Mouse (Mus musculus): ENCODE measurements around the gene Eea1. TPM values are rescaled to one million over a fixed set of nuclear protein-coding genes. Genes with fewer than 3 reads are reported as not detected.

Gene Eea1
- polyA plus RNA-seq, 1 experiment = 4.6 TPM

DNA sequence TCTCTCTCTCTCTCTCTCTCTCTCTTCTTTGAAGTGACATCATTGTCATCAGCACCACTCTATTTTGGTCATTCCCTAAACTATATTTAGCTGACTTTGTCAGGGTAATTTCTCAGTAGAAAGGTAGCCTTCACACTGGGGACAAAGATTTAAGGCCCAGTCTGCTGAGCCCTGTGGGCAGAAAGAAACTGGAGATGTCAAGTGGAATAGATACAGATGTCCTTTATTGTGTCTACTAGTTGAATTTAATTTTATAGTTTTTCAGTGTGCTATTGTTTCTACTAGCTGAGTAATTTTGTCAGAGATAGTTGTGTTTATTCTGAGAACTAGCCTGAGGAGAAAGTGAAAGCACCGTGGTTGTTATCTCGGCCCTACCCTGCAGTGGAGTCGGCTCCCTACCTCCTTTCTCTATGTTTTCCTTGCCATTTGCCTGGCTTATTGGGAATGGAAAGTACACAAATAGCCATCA lies 30.3 kb downstream of the Eea1 start:
- TF ChIP-seq CTCF (conservative IDR thresholded peaks at IDR 0.05; ENCODE audit: insufficient read depth, insufficient read length, low read depth, low read length) = no peak
- TF ChIP-seq POLR2A (IDR thresholded peaks at IDR 0.05; ENCODE audit: low read depth, low read length) = no peak
- no peak overlapping the region for H3K27ac ChIP-seq (ENCODE audit: insufficient read depth, low read depth, low read length)
- WGBS = 56% methylated on average over 3 of the region's 3 CpGs
- no peaks in the 10 kb centered on the region for H3K4me1 ChIP-seq (ENCODE audit: control insufficient read depth, insufficient read depth, low read length)
- H3K4me3 ChIP-seq (ENCODE audit: insufficient read depth, low read depth, low read length) = no peak overlapping the region
- DNase-seq = no peak
- H3K27me3 ChIP-seq (replicated peaks; ENCODE audit: control insufficient read depth, insufficient read depth, low read length) = no peaks in the 10 kb centered on the region
- H3K36me3 ChIP-seq (ENCODE audit: control insufficient read depth, insufficient read depth, low read length) = peaks cover 4% of the 10 kb centered on the region

DNA sequence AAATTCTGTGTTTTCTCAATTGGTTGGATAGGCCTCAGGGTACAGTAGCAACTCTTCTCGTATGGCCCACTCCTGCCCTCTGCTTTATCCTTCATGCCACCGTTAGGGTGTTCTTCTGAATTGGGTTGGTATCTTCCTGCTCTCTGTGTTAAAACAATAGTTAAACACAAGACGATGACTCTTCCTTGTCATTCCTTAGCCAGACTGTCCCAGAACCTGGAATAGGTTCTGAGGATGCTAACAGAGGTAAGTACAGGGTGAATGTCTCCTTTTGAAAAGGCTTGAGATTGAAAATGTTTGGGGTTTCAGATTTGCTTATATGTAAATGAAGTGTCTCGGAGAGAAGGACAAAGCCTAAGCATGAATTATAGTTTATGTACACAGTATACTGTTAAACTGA lies 30.9 kb downstream of the Eea1 start:
- TF ChIP-seq CTCF (conservative IDR thresholded peaks at IDR 0.05; ENCODE audit: insufficient read depth, insufficient read length, low read depth, low read length) (no peak), POLR2A (IDR thresholded peaks at IDR 0.05; ENCODE audit: low read depth, low read length) (no peak)
- Histone ChIP-seq H3K27ac (ENCODE audit: insufficient read depth, low read depth, low read length) (no peak overlapping the region; the same call in 1 of the 2 replicates), H3K27me3 (replicated peaks; ENCODE audit: control insufficient read depth, insufficient read depth, low read length) (no peaks in the 10 kb centered on the region), H3K4me3 (ENCODE audit: insufficient read depth, low read depth, low read length) (no peak overlapping the region), H3K36me3 (ENCODE audit: control insufficient read depth, insufficient read depth, low read length) (peaks cover 4% of the 10 kb centered on the region), H3K4me1 (ENCODE audit: control insufficient read depth, insufficient read depth, low read length) (no peaks in the 10 kb centered on the region)
- DNase-seq = no peak
- WGBS = 83% methylated on average over 4 of the region's 4 CpGs

GRCm38 (mm10) chr10:95971942-95972341 lies 31.5 kb downstream of the Eea1 start:
- Histone ChIP-seq H3K4me3 (ENCODE audit: insufficient read depth, low read depth, low read length) (no peak overlapping the region), H3K4me1 (ENCODE audit: control insufficient read depth, insufficient read depth, low read length) (no peaks in the 10 kb centered on the region), H3K36me3 (ENCODE audit: control insufficient read depth, insufficient read depth, low read length) (peaks cover 4% of the 10 kb centered on the region), H3K27ac (ENCODE audit: insufficient read depth, low read depth, low read length) (no peak overlapping the region), H3K27me3 (replicated peaks; ENCODE audit: control insufficient read depth, insufficient read depth, low read length) (no peaks in the 10 kb centered on the region)
- 83% methylated on average over 3 of the region's 3 CpGs for whole genome bisulfite sequencing
- no peak for TF ChIP-seq CTCF (conservative IDR thresholded peaks at IDR 0.05; ENCODE audit: insufficient read depth, insufficient read length, low read depth, low read length)
- DNase-seq = no peak

GRCm38 (mm10) chr10:95974462-95974861 lies 34.0 kb downstream of the Eea1 start:
- H3K27me3 ChIP-seq (replicated peaks; ENCODE audit: control insufficient read depth, insufficient read depth, low read length) = no peaks in the 10 kb centered on the region
- no peak overlapping the region for H3K27ac ChIP-seq (ENCODE audit: insufficient read depth, low read depth, low read length)
- H3K4me1 ChIP-seq (ENCODE audit: control insufficient read depth, insufficient read depth, low read length) = no peaks in the 10 kb centered on the region
- no peak for DNase-seq
- TF ChIP-seq POLR2A (IDR thresholded peaks at IDR 0.05; ENCODE audit: low read depth, low read length) (no peak), CTCF (conservative IDR thresholded peaks at IDR 0.05; ENCODE audit: insufficient read depth, insufficient read length, low read depth, low read length) (no peak)
- no peak overlapping the region for H3K4me3 ChIP-seq (ENCODE audit: insufficient read depth, low read depth, low read length)
- 97% methylated on average over 3 of the region's 3 CpGs for WGBS
- peaks cover 4% of the 10 kb centered on the region for H3K36me3 ChIP-seq (ENCODE audit: control insufficient read depth, insufficient read depth, low read length)

DNA sequence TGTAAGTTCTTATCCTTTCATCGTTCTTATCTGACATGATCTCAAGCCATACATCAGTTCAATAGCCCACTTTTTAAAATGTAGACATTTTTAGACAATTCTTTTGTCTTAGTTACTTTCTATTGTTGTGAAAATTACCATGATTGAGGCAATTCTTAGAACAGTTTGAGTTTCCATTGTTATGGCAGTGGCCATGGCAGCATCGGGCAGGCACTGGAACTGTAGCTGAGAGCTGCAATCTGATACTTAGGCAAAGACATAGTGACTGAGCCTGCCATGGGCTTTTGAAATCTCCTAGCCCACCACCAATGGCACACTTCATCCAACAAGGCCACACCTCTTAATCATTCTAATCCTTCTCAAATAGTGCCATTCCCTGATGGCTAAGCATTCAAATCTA lies 36.3 kb downstream of the Eea1 start:
- Histone ChIP-seq H3K4me3 (ENCODE audit: insufficient read depth, low read depth, low read length) (no peak overlapping the region), H3K36me3 (ENCODE audit: control insufficient read depth, insufficient read depth, low read length) (peaks cover 4% of the 10 kb centered on the region), H3K4me1 (ENCODE audit: control insufficient read depth, insufficient read depth, low read length) (no peaks in the 10 kb centered on the region), H3K27me3 (replicated peaks; ENCODE audit: control insufficient read depth, insufficient read depth, low read length) (no peaks in the 10 kb centered on the region), H3K27ac (ENCODE audit: insufficient read depth, low read depth, low read length) (no peak overlapping the region)
- WGBS = 86% methylated on average over 2 of the region's 2 CpGs
- TF ChIP-seq POLR2A (IDR thresholded peaks at IDR 0.05; ENCODE audit: low read depth, low read length) (no peak), CTCF (conservative IDR thresholded peaks at IDR 0.05; ENCODE audit: insufficient read depth, insufficient read length, low read depth, low read length) (no peak)
- no peak for DNase-seq

- no peak overlapping the region for H3K4me3 ChIP-seq (ENCODE audit: insufficient read depth, low read depth, low read length)
- H3K27ac ChIP-seq (ENCODE audit: insufficient read depth, low read depth, low read length) = no peak overlapping the region
- H3K36me3 ChIP-seq (ENCODE audit: control insufficient read depth, insufficient read depth, low read length) = no peaks in the 10 kb centered on the region
- TF ChIP-seq POLR2A (IDR thresholded peaks at IDR 0.05; ENCODE audit: low read depth, low read length) (no peak), CTCF (conservative IDR thresholded peaks at IDR 0.05; ENCODE audit: insufficient read depth, insufficient read length, low read depth, low read length) (no peak)
- 93% methylated on average over 1 of the region's 1 CpGs for WGBS
- DNase-seq = no peak
- no peaks in the 10 kb centered on the region for H3K4me1 ChIP-seq (ENCODE audit: control insufficient read depth, insufficient read depth, low read length)
- H3K27me3 ChIP-seq (replicated peaks; ENCODE audit: control insufficient read depth, insufficient read depth, low read length) = no peaks in the 10 kb centered on the region
These were observed 49.3 kb downstream of the Eea1 start for GRCm38 (mm10) chr10:95989731-95990130.

GRCm38 (mm10) chr10:95991176-95991575 lies 50.7 kb downstream of the Eea1 start:
- WGBS = 90% methylated on average over 1 of the region's 1 CpGs
- Histone ChIP-seq H3K36me3 (ENCODE audit: control insufficient read depth, insufficient read depth, low read length) (no peaks in the 10 kb centered on the region), H3K4me3 (ENCODE audit: insufficient read depth, low read depth, low read length) (no peak overlapping the region), H3K27ac (ENCODE audit: insufficient read depth, low read depth, low read length) (no peak overlapping the region), H3K27me3 (replicated peaks; ENCODE audit: control insufficient read depth, insufficient read depth, low read length) (no peaks in the 10 kb centered on the region), H3K4me1 (ENCODE audit: control insufficient read depth, insufficient read depth, low read length) (no peaks in the 10 kb centered on the region)
- DNase-seq = no peak
- TF ChIP-seq POLR2A (IDR thresholded peaks at IDR 0.05; ENCODE audit: low read depth, low read length) (no peak), CTCF (conservative IDR thresholded peaks at IDR 0.05; ENCODE audit: insufficient read depth, insufficient read length, low read depth, low read length) (no peak)

- Histone ChIP-seq H3K27ac (ENCODE audit: insufficient read depth, low read depth, low read length) (no peak overlapping the region), H3K27me3 (replicated peaks; ENCODE audit: control insufficient read depth, insufficient read depth, low read length) (no peaks in the 10 kb centered on the region), H3K4me3 (ENCODE audit: insufficient read depth, low read depth, low read length) (no peak overlapping the region), H3K36me3 (ENCODE audit: control insufficient read depth, insufficient read depth, low read length) (peaks cover 1% of the 10 kb centered on the region; the same call in 1 of the 2 replicates), H3K4me1 (ENCODE audit: control insufficient read depth, insufficient read depth, low read length) (no peaks in the 10 kb centered on the region)
- 82% methylated on average over 5 of the region's 5 CpGs for WGBS
- no peak for TF ChIP-seq CTCF (conservative IDR thresholded peaks at IDR 0.05; ENCODE audit: insufficient read depth, insufficient read length, low read depth, low read length)
- no peak for TF ChIP-seq POLR2A (IDR thresholded peaks at IDR 0.05; ENCODE audit: low read depth, low read length)
- no peak for DNase-seq
These were observed 60.5 kb downstream of the Eea1 start for GRCm38 (mm10) chr10:96000904-96001303.

All from kidney, adult 2 months (tissue).